Mouse (Mus musculus) cerebellum, adult 2 months (tissue): Measurements from ENCODE around the gene Olfr12. TPM values are rescaled to one million over a fixed set of nuclear protein-coding genes. Genes with fewer than 3 reads are reported as not detected.

Experiments
- DNase-seq, 2 experiments: peaks; one replicate each; pipeline ENCODE4 v3.0.0; 2021
- H3K27ac ChIP-seq: fragments of 200-500 bp; 2 replicates; pipeline ENCODE4 v1.5.1; 2012; ENCODE audit warnings: low read length, control low read depth, inconsistent platforms; ENCODE audit not compliant: insufficient read depth
- H3K27me3 ChIP-seq: fragments of 200-500 bp; 2 replicates; pipeline ENCODE4 v1.6.1; 2012; ENCODE audit warnings: inconsistent platforms, mild to moderate bottlenecking, low read length, moderate library complexity; ENCODE audit not compliant: control insufficient read depth, insufficient read depth
- H3K4me1 ChIP-seq: fragments of 200-500 bp; 2 replicates; pipeline ENCODE4 v1.6.1; 2011; ENCODE audit warnings: low read length; ENCODE audit not compliant: control insufficient read depth, insufficient read depth
- H3K4me3 ChIP-seq: fragments of 200-500 bp; replicated peaks from 2 replicates; pipeline ENCODE3; 2011; ENCODE audit warnings: mild to moderate bottlenecking, low read depth, low read length, control low read depth; ENCODE audit not compliant: insufficient read depth
- CTCF ChIP-seq: fragments of 200-500 bp; IDR thresholded peaks from 2 replicates; pipeline ENCODE4 v1.5.1; 2011; ENCODE audit warnings: low read depth, mild to moderate bottlenecking, control low read depth, low read length, moderate library complexity, borderline replicate concordance; ENCODE audit not compliant: insufficient read depth
- POLR2A ChIP-seq: fragments of 200-500 bp; IDR thresholded peaks from 2 replicates; pipeline ENCODE4 v1.6.1; 2011; ENCODE audit warnings: low read length, control low read depth, borderline replicate concordance; ENCODE audit not compliant: insufficient read depth
- WGBS: fragments of 180-500 bp; shearing (Covaris S2); methylation state at CpG from one replicate; pipeline ENCODE4 v1.1.7; 2018; 5-methylcytosine and 5-hydroxymethylcytosine counted together
- polyA plus RNA-seq: library from polyadenylated mRNA; depleted of rRNA; stranded (reverse); fragments of >200 nt; gene quantifications from 2 replicates; pipeline ENCODE4 v1.2.3, GENCODE M21; 2012

Gene Olfr12
- polyA plus RNA-seq, 1 experiment: not detected

DNA sequence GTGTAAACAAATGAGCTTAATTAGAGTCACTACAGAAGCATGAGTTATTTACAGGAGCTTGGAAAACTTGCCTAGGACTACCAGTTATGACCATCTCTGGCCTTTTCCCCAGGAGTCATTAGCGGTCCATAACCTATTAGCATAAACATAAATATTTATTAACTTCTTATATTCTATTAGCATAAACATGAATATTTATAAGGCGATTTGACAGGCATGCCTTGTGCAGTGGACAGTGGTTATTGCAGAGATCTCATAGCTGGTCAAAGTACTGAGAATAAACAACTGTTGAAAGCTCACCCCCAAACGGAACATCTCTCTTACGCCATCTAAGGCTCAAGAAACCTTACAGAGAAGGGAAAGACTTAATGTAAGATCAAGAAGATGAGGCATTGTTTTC, 4.4 kb upstream of the Olfr12 start:
- no peak for DNase-seq
- no peak overlapping the region for H3K27ac ChIP-seq
- whole genome bisulfite sequencing: 16% methylated on average over 4 of the region's 4 CpGs
- TF ChIP-seq POLR2A (no peak), CTCF (no peak)
- H3K4me1 ChIP-seq: no peaks in the 10 kb centered on the region
- no peaks in the 10 kb centered on the region for H3K27me3 ChIP-seq
- no peak overlapping the region for H3K4me3 ChIP-seq

DNA sequence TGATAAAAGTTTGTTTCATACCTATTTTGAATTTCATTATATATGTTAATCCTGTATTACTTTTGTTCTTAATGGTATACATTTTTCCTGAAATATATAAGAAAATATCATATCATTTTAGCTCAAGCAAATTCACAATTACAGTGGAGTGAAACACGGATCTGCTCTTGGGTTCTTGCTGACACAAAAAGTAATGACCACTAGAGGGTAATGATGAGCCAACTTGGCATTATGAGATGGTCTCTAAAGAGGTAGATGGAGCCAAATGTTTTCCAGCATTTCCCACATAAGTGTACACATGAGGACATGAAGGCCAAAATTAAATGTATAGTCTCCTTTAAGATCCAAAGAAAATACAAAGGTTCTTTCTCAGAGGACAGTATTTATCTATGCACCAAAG, 3.1 kb upstream of the Olfr12 start:
- DNase-seq: no peak
- TF ChIP-seq CTCF: peak; percentile 27; the same call in 1 of the 2 replicates
- no peak for TF ChIP-seq POLR2A
- 0% methylated on average over 1 of the region's 1 CpGs for WGBS
- no peaks in the 10 kb centered on the region for H3K4me1 ChIP-seq
- H3K4me3 ChIP-seq: no peak overlapping the region
- H3K27ac ChIP-seq: no peak overlapping the region
- H3K27me3 ChIP-seq: no peaks in the 10 kb centered on the region

DNA sequence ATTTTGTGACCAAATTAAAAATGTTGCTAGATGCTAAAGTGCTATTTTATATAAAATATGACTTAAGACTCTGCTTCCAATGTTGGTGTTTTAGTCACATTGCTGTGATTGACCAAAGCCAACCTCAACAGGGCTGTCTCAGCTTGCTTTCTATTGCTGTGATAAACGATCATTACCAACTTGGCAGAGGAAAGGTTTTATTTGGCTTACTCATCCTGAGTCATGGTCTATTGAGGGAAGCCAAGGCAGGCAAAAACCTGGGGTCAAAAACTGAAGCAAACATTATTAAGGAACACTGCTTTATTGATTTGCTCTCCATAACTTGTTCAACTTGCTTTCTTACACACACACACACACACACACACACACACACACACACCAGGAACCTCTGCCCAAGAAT, 1.5 kb upstream of the Olfr12 start:
- 38% methylated on average over 1 of the region's 1 CpGs for WGBS
- DNase-seq: no peak
- Histone ChIP-seq H3K4me3 (no peak overlapping the region), H3K27ac (no peak overlapping the region), H3K4me1 (no peaks in the 10 kb centered on the region), H3K27me3 (no peaks in the 10 kb centered on the region)
- TF ChIP-seq POLR2A (no peak), CTCF (no peak)

DNA sequence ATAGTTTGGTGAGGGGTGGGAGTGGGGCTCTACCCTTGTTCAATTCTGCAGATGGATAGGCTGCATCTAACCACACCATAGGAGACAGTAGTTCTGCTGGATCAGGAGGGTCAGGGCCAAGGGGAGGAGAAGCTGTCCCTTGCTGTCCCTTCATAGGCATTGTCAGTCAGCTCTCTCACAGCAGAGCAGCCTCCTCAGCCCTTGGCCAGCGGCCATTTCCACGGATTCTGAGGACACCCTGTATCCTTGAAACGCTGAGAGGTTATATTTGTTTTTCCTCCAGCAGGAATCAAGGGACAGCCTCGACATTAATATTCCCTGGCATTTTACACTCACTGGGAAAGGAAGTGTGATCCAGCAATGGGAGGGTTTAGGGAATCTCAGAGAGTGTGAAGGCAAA, 772 bp downstream of the Olfr12 start:
- Histone ChIP-seq H3K4me1 (no peaks in the 10 kb centered on the region), H3K4me3 (no peak overlapping the region), H3K27me3 (no peaks in the 10 kb centered on the region), H3K27ac (no peak overlapping the region)
- no peak for DNase-seq
- WGBS: 22% methylated on average over 4 of the region's 4 CpGs
- TF ChIP-seq POLR2A: no peak
- TF ChIP-seq CTCF: no peak

DNA sequence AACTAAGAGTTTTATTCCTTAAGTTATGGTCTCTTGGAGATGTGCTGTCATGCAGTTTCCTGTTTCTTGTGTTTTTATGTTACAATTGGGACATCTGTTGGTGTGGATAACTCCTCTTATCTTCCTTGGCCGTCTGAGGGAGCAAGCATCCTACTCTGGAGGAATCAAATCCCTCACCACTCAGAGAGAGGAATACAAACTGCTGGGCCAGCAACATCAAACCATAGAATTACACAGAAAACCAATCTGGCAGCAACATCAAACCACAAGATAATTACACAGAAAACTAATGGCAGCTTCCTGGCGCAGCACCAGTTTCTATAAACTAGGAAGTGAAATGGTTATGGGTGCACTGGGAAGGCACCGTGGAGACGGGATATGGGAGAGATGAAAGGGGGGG, 10.6 kb downstream of the Olfr12 start:
- Histone ChIP-seq H3K27me3 (no peaks in the 10 kb centered on the region), H3K4me1 (no peaks in the 10 kb centered on the region), H3K4me3 (no peak overlapping the region), H3K27ac (no peak overlapping the region)
- no peak for TF ChIP-seq POLR2A
- no peak for TF ChIP-seq CTCF
- 10% methylated on average over 4 of the region's 4 CpGs for WGBS
- no peak for DNase-seq

DNA sequence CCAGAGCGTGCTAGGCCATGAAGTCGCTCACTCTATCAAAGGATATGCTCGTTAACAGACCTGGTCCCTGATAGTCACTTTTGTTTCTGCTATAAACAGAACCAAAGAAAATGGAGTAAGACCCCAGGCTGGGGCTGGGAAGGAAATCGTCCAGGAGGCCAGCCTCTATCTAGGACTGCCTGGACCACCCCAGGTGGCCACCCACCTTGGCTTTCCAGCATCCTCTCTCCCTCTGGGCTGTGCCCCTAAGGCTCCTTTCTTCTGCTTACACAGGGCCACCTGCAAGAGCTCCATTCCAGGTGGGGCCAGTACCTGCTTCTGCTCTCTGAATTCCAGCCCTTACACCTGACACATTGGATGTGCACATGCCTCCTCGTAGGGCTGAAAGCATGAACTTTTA, 14.6 kb downstream of the Olfr12 start:
- TF ChIP-seq CTCF: no peak
- TF ChIP-seq POLR2A: no peak
- DNase-seq: no peak

DNA sequence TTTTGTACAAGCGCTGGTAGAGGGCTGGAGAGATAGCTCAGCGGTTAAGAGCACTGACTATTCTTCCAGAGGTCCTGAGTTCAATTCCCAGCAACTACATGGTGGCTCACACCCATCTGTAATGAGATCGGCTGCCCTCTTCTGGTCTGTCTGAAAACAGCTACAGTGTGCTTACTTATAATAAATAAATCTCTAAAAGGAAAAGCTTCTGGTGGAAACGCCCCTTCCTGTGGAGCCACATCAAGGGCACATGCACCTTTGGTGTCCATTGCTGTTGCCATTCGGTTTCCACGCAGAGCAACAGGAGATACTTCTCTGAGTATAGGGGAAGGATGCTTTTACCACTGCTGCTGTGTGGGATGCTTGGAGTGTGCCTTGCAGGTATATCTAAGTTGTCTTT, 15.4 kb downstream of the Olfr12 start:
- no peaks in the 10 kb centered on the region for H3K27me3 ChIP-seq
- TF ChIP-seq POLR2A: no peak
- no peak for TF ChIP-seq CTCF
- no peak overlapping the region for H3K4me3 ChIP-seq
- 67% methylated on average over 6 of the region's 6 CpGs for WGBS
- H3K4me1 ChIP-seq: peaks cover 2% of the 10 kb centered on the region; the same call in 1 of the 2 replicates
- H3K27ac ChIP-seq: no peak overlapping the region
- no peak for DNase-seq

More for the DNA sequence above, 14.6 kb downstream of the Olfr12 start:
- Histone ChIP-seq H3K4me3 (no peak overlapping the region), H3K27me3 (no peaks in the 10 kb centered on the region), H3K27ac (no peak overlapping the region), H3K4me1 (no peaks in the 10 kb centered on the region)
- 73% methylated on average over 5 of the region's 5 CpGs for WGBS

DNA sequence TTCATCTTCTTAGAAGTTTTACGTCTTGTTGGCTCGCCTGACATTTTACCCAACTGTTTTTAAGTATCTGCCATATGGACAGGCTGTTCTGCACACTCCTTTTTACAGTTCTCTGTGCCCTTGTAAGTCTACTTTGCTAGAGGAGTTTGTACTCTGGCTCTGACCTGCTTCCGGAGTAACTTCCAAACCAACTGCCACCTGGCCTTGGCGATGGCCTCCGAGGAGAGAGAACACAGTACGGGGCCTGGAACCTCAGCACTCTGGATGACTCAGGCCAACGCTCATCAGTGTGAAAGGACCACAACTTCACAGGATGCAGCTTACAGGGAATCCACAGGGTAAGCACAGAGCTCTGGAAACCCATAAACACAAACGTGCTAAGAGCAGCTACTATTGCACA, 16.1 kb downstream of the Olfr12 start:
- no peak overlapping the region for H3K27ac ChIP-seq
- no peak for TF ChIP-seq CTCF
- H3K4me3 ChIP-seq: no peak overlapping the region
- no peak for DNase-seq
- peaks cover 2% of the 10 kb centered on the region; the same call in 1 of the 2 replicates for H3K4me1 ChIP-seq
- H3K27me3 ChIP-seq: no peaks in the 10 kb centered on the region
- 68% methylated on average over 8 of the region's 8 CpGs for WGBS

DNA sequence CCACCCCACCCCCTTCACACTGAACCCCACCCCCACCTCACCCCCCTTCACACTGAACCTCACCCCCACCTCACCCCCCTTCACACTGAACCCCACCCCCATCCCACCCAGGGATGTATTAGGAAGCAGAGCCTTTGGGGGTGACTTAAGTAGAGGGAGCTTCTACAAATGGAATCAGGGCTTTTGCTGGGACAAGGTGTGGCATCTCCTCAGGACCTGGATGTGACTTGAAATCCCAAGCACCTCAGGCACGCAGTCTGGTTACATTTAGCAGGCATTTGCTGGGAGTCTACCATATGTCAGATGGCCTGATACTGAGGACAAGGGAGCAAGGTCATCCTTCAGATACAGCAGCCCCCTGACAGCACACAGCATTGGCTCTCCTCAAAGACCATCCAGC, 17.0 kb downstream of the Olfr12 start:
- H3K4me3 ChIP-seq: no peak overlapping the region
- no peaks in the 10 kb centered on the region for H3K27me3 ChIP-seq
- 46% methylated on average over 1 of the region's 1 CpGs for WGBS
- DNase-seq: no peak
- no peak overlapping the region for H3K27ac ChIP-seq
- TF ChIP-seq CTCF: no peak
- no peak for TF ChIP-seq POLR2A
- peaks cover 2% of the 10 kb centered on the region; the same call in 1 of the 2 replicates for H3K4me1 ChIP-seq
